Mouse (Mus musculus) hindbrain, embryonic 12.5 days (tissue): ENCODE data around the gene Scgb1b17. TPM values are rescaled to one million over a fixed set of nuclear protein-coding genes. Genes with fewer than 3 reads are reported as not detected.
"Not testable (repeated sequence)": the region's sequence is repeated elsewhere in the genome, so short reads cannot be mapped to it uniquely, and the experiment has no call there.

Experiments used
- ATAC-seq: fragments of 200-750 bp; cut with Nextera tagmentation; 2 replicates; pipeline ENCODE4 v1.8.0; 2017; ENCODE audit warnings: moderate TSS enrichment; ENCODE audit not compliant: low FRiP score
- H3K27ac ChIP-seq: fragments of 300-500 bp; sonication (generic); 2 replicates; pipeline ENCODE4 v1.5.1; 2016; ENCODE audit warnings: mild to moderate bottlenecking
- H3K27me3 ChIP-seq: fragments of 300-500 bp; sonication (generic); 2 replicates; pipeline ENCODE4 v1.6.1; 2016; ENCODE audit warnings: mild to moderate bottlenecking
- H3K36me3 ChIP-seq: fragments of 300-500 bp; sonication (generic); 2 replicates; pipeline ENCODE4 v1.6.1; 2016; ENCODE audit warnings: mild to moderate bottlenecking
- H3K4me1 ChIP-seq: fragments of 300-500 bp; sonication (generic); 2 replicates; pipeline ENCODE4 v1.6.1; 2016
- H3K4me2 ChIP-seq: fragments of 300-500 bp; sonication (generic); replicated peaks from 2 replicates; pipeline ENCODE4 v1.6.1; 2016; ENCODE audit warnings: mild to moderate bottlenecking
- H3K4me3 ChIP-seq: fragments of 300-500 bp; sonication (generic); 2 replicates; pipeline ENCODE4 v1.5.1; 2016; ENCODE audit warnings: mild to moderate bottlenecking
- H3K9ac ChIP-seq: fragments of 300-500 bp; sonication (generic); 2 replicates; pipeline ENCODE4 v1.6.1; 2016; ENCODE audit warnings: mild to moderate bottlenecking, moderate library complexity
- H3K9me3 ChIP-seq: fragments of 300-500 bp; sonication (generic); replicated peaks from 2 replicates; pipeline ENCODE4 v1.6.1; 2016; ENCODE audit warnings: mild to moderate bottlenecking
- polyA plus RNA-seq: library from polyadenylated mRNA; unstranded; fragments of >200 nt; fragmentation: Nextera tagmentation; extraction: Ambion mirVana; gene quantifications from 2 replicates; pipeline ENCODE4 v1.2.1, GENCODE M21; 2016

Scgb1b17 gene
- not detected in 2 replicates for polyA plus RNA-seq

DNA sequence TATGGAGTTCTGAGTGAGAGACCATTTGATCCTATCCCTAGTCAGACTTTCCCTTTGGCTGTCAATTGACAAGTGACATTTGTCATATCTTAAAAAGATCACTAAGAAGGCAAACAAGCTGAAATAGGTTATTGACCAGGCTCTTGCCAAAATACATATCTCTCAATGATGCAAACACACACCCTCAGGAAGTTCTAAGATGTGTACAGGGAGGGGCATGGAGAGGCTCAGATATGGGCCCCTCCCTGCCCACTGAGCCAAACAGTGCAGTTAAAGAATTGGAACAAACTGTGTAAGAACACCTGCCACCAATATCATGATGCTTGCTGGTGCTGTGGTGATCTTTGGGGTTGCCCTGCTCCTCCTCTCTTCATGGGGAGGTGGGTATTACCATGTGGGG, at the start of gene Scgb1b17:
Gene Scgb1b17 (plus strand): TSS at position 301 of the 400 bp plus-strand sequence.
- H3K27ac ChIP-seq, H3K36me3 ChIP-seq, H3K9me3 ChIP-seq, H3K4me2 ChIP-seq, ATAC-seq, H3K9ac ChIP-seq, H3K4me3 ChIP-seq, H3K4me1 ChIP-seq, H3K27me3 ChIP-seq: not testable (repeated sequence)

DNA sequence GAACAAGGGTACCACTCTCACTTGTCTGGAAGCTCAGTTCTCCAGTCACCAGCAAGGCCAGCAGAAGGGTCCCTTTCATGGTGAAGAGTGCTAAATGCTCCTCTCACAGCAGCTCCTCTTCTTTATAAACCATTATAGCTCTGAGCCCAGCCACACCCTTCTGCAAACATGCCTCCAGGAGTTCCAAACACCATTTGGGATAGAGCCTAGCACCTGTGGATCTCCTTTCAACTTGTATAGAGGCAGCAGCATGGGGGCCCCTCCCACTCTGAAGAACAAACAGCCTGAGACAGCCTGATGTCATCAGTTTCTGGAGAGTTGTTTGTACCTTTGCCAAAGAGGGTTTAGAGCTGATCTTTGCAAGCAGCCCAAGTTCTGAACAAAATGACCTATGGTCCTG, 6.8 kb upstream of the Scgb1b17 start, which contains the start of gene Scgb2b17:
Gene Scgb2b17 (minus strand): TSS at position 101 of the 400 bp plus-strand sequence.
- not testable (repeated sequence) for ATAC-seq, H3K4me2 ChIP-seq, H3K36me3 ChIP-seq, H3K4me3 ChIP-seq, H3K4me1 ChIP-seq, H3K27ac ChIP-seq, H3K27me3 ChIP-seq, H3K9me3 ChIP-seq, H3K9ac ChIP-seq

Other genes with a start within 250 kb of the Scgb1b17 start
- not detected in 2 replicates for gene Scgb2b15, start 233.8 kb upstream of the Scgb1b17 start, polyA plus RNA-seq
- gene Scgb1b15, start 226.9 kb upstream of the Scgb1b17 start, polyA plus RNA-seq, result not detected in 2 replicates
- gene Scgb2b17, start 6.9 kb upstream of the Scgb1b17 start, polyA plus RNA-seq, result not detected in 2 replicates
- not detected in 2 replicates for gene Scgb2b18, start 110.4 kb downstream of the Scgb1b17 start, polyA plus RNA-seq
- not detected in 2 replicates for gene Scgb1b18, start 122.1 kb downstream of the Scgb1b17 start, polyA plus RNA-seq
- gene Scgb2b19, start 216.9 kb downstream of the Scgb1b17 start, polyA plus RNA-seq, result not detected in 2 replicates
- not detected in 2 replicates for gene Scgb1b19, start 223.8 kb downstream of the Scgb1b17 start, polyA plus RNA-seq